Mouse (Mus musculus) liver, embryonic 16.5 days (tissue): Measurements from ENCODE around the gene Il17ra. TPM values are rescaled to one million over a fixed set of nuclear protein-coding genes. Genes with fewer than 3 reads are reported as not detected.
A peak's percentile ranks its signal among the peaks of the same experiment; 100 is the strongest.

Experiments
- ATAC-seq: fragments of 200-750 bp; cut with Nextera tagmentation; 2 replicates; pipeline ENCODE4 v1.8.0; 2017; ENCODE audit warnings: low read depth, mild to moderate bottlenecking, moderate number of reproducible peaks, moderate library complexity
- H3K27ac ChIP-seq: fragments of 300-500 bp; sonication (generic); 2 replicates; pipeline ENCODE4 v1.5.1; 2014; ENCODE audit warnings: mild to moderate bottlenecking, low read length
- H3K27me3 ChIP-seq: fragments of 300-500 bp; sonication (generic); 2 replicates; pipeline ENCODE4 v1.6.1; 2014; ENCODE audit warnings: low read depth, low read length, mixed read lengths; ENCODE audit not compliant: control insufficient read depth, insufficient read depth
- H3K36me3 ChIP-seq: fragments of 300-500 bp; sonication (generic); 2 replicates; pipeline ENCODE4 v1.6.1; 2014; ENCODE audit warnings: mild to moderate bottlenecking; ENCODE audit not compliant: control insufficient read depth, insufficient read depth
- H3K4me1 ChIP-seq: fragments of 300-500 bp; sonication (generic); 2 replicates; pipeline ENCODE4 v1.6.1; 2014; ENCODE audit warnings: low read depth, low read length, mixed read lengths; ENCODE audit not compliant: control insufficient read depth
- H3K4me2 ChIP-seq: fragments of 300-500 bp; sonication (generic); 2 replicates; pipeline ENCODE4 v1.6.1; 2014; ENCODE audit warnings: low read depth, low read length, mixed read lengths
- H3K4me3 ChIP-seq: fragments of 300-500 bp; sonication (generic); 2 replicates; pipeline ENCODE4 v1.5.1; 2014; ENCODE audit warnings: low read depth, mild to moderate bottlenecking, low read length
- H3K9ac ChIP-seq: fragments of 300-500 bp; sonication (generic); 2 replicates; pipeline ENCODE4 v1.6.1; 2014; ENCODE audit warnings: low read depth, low read length
- H3K9me3 ChIP-seq: fragments of 300-500 bp; sonication (generic); replicated peaks from 2 replicates; pipeline ENCODE4 v1.6.1; 2016; ENCODE audit warnings: low read length; ENCODE audit not compliant: control insufficient read depth
- WGBS: fragments of 180-500 bp; shearing (Covaris S2); extraction: QIAGEN DNeasy Blood & Tissue Kit; methylation state at CpG from one replicate; pipeline ENCODE4 v1.1.7; 2014; ENCODE audit not compliant: insufficient replicate concordance; 5-methylcytosine and 5-hydroxymethylcytosine counted together
- polyA plus RNA-seq: library from polyadenylated mRNA; unstranded; fragments of >200 nt; fragmentation: Nextera tagmentation; extraction: Ambion mirVana; gene quantifications from 2 replicates; pipeline ENCODE4 v1.2.1, GENCODE M21; 2015

Gene Il17ra
- 11.4 and 13.0 TPM in 2 replicates for polyA plus RNA-seq

DNA sequence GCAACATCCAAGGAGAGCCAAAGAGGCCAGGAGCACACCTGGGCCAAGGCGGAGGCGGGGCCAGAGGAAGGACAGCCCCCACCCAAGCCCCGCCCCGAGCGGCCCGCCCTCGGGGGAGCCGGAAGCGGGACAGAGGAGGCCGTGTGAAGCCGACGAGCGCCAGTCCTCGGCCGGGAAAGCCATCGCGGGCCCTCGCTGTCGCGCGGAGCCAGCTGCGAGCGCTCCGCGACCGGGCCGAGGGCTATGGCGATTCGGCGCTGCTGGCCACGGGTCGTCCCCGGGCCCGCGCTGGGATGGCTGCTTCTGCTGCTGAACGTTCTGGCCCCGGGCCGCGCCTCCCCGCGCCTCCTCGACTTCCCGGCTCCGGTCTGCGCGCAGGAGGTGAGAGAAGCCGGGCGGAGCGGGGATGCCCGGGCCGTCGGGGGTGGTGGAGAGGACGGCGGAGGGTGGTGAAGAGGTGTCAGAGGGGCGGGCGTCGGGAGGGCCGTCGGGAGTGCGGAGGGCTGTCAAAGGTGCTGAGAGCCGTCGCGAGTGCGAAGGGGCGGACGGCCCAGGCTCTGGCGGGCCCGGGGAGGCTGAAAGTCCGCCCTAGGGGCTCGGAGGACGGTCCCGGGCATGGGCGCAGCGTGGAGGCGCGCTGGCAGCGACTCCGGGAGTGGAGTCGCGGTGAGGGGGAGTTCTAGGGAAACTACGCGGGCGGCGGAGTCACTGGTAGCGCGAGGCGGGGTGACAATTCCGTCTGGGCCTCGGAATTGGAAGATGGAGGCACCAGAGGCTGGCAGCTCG is at the start of gene Il17ra:
Il17ra (plus strand) TSS at position 162 of the 786 bp plus-strand sequence.
- peak within 1 kb of the TSS; percentile 98 for H3K4me2 ChIP-seq
- under 1% methylated on average over 89 of the region's 90 CpGs for WGBS
- H3K27ac ChIP-seq = peak within 1 kb of the TSS; percentile 75
- no peaks in the 10 kb centered on the region for H3K9me3 ChIP-seq
- H3K4me3 ChIP-seq = peak within 1 kb of the TSS; percentile 76
- no peaks in the 10 kb centered on the region for H3K36me3 ChIP-seq
- peak within 1 kb of the TSS; percentile 85 for H3K9ac ChIP-seq
- peaks cover 10% of the 10 kb centered on the region for H3K27me3 ChIP-seq
- H3K4me1 ChIP-seq = peaks cover 40% of the 10 kb centered on the region
- ATAC-seq = peak; percentile 90

DNA sequence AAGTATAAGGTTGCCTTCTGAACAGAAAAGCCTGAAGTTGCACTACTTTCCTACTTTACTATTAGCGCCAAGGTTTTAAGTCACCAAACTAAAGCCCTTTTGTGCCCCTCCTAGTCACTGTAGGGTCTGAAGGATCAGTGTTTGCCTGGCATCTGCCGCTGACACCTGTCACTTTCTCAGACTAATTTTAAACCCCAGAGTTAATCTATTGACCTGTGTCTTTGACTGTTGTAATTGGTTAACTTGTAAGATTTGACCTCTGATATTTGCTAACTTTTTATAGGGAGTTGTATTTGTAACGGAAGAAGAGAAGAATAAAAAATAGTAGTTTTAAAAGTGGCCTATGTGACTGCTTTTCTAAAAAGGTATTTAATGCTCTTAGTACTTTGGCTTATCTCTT is 24.9 kb upstream of the Il17ra start:
- H3K27ac ChIP-seq = no peak overlapping the region
- no peak overlapping the region for H3K4me2 ChIP-seq
- 78% methylated on average over 3 of the region's 3 CpGs for WGBS
- ATAC-seq = no peak
- H3K9me3 ChIP-seq = no peaks in the 10 kb centered on the region
- H3K9ac ChIP-seq = no peak overlapping the region
- H3K27me3 ChIP-seq = no peaks in the 10 kb centered on the region
- H3K4me1 ChIP-seq = no peaks in the 10 kb centered on the region
- peaks cover 23% of the 10 kb centered on the region for H3K36me3 ChIP-seq
- H3K4me3 ChIP-seq = no peak overlapping the region

GRCm38 (mm10) chr6:120442171-120442749 is 20.8 kb upstream of the Il17ra start:
- Histone ChIP-seq H3K9ac (no peak overlapping the region), H3K27ac (no peak overlapping the region), H3K36me3 (peaks cover 15% of the 10 kb centered on the region), H3K4me1 (no peaks in the 10 kb centered on the region), H3K27me3 (no peaks in the 10 kb centered on the region), H3K9me3 (no peaks in the 10 kb centered on the region), H3K4me2 (no peak overlapping the region), H3K4me3 (no peak overlapping the region)
- 77% methylated on average over 4 of the region's 4 CpGs for WGBS
- no peak for ATAC-seq

DNA sequence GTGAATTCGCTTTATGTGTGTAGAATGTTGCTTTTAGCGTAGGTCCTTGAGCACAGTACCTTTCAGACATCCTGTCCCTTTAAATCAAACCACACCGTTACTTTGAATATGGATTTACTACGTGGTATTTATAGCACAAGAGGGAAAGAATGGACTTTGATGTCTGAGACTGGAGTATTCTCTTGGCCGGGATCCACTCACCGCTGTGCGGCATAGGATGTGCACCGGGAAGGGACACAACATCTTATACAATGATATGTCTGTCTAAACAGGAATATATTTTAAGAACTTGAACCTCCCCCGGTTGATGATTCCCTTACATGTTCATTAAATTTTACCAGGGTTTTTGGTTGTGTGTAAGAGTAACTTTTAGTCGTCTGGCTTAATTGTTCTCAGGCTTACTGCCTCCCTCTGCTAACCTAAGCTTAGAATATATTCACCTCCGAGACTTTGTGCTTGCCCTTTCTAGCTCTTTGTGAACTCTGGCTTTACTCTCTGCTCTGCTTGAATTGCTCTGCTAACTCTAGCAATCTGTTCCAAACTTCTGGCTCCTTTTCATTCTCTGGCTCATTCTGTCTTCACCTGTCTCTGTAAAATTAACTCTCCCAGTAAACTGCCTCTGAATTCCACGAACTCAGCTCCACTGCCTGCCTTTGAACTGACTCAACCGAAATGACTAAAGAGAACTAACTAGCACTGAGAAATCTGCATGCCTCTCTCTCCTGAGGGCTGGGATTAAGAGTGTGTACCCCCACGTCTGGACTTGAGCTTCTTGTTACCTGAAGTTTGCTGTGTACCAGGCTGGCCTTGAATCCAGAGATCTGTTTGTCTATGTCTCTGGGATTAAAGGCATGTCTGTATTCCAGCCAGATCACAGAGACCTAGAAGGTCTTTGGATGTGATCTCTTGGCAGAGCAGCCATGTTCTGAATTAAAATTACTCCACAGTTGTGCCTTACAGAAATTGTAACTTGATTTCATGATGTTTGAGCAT is 19.4 kb upstream of the Il17ra start:
- no peak overlapping the region for H3K4me2 ChIP-seq
- peaks cover 13% of the 10 kb centered on the region for H3K36me3 ChIP-seq
- no peak for ATAC-seq
- H3K9ac ChIP-seq = no peak overlapping the region
- H3K27ac ChIP-seq = no peak overlapping the region
- no peaks in the 10 kb centered on the region for H3K4me1 ChIP-seq
- H3K4me3 ChIP-seq = no peak overlapping the region
- WGBS = 74% methylated on average over 14 of the region's 14 CpGs
- H3K9me3 ChIP-seq = no peaks in the 10 kb centered on the region
- H3K27me3 ChIP-seq = no peaks in the 10 kb centered on the region

DNA sequence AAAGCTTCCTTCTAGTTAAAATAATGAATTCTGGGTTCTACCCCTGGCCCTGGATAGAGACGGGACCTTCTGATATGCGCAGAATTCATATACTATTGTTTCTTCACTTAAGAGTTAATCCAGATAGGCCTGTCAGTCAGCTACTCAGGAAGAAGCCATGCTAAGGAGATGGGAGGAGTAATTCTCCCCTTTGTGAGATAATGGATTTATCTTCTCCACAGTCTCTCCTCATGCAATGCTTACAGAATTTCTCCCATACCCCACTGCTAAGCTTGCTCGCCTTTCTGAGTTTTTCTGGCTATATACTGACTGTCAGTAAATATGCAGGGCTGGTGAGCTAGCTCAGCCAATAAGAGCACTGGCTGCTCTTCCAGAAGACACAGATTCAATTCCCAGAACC is 12.8 kb upstream of the Il17ra start:
- Histone ChIP-seq H3K27ac (no peak overlapping the region), H3K27me3 (no peaks in the 10 kb centered on the region), H3K9ac (no peak overlapping the region), H3K4me2 (no peak overlapping the region), H3K9me3 (no peaks in the 10 kb centered on the region), H3K4me3 (no peak overlapping the region), H3K4me1 (peaks cover 15% of the 10 kb centered on the region), H3K36me3 (no peaks in the 10 kb centered on the region)
- no peak for ATAC-seq
- 55% methylated on average over 3 of the region's 3 CpGs for WGBS

GRCm38 (mm10) chr6:120452384-120453102 is 10.5 kb upstream of the Il17ra start:
- Histone ChIP-seq H3K4me2 (no peak overlapping the region), H3K4me3 (no peak overlapping the region), H3K36me3 (no peaks in the 10 kb centered on the region), H3K27me3 (no peaks in the 10 kb centered on the region), H3K4me1 (peaks cover 15% of the 10 kb centered on the region), H3K27ac (no peak overlapping the region), H3K9ac (no peak overlapping the region), H3K9me3 (no peaks in the 10 kb centered on the region)
- no peak for ATAC-seq
- 36% methylated on average over 11 of the region's 11 CpGs for WGBS

DNA sequence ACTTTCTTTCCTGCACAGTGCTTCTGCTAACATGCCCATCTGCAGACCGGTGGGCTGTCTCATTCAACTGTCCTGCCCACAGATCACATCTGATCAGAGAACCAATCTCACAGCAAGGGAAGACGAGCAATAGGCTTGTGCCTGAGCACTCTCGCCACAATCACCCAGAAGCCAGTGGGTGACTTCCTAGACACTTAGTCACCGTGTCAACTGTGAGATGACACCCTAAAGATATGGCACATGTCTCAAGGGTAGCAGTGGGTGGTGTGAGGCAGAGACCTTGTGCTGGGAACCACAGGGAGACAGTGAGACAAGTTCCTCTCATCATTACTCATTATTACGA is 10.0 kb upstream of the Il17ra start:
- Histone ChIP-seq H3K4me2 (no peak overlapping the region), H3K27me3 (no peaks in the 10 kb centered on the region), H3K4me3 (no peak overlapping the region), H3K9ac (no peak overlapping the region), H3K4me1 (peaks cover 15% of the 10 kb centered on the region), H3K9me3 (no peaks in the 10 kb centered on the region), H3K27ac (no peak overlapping the region), H3K36me3 (no peaks in the 10 kb centered on the region)
- no peak for ATAC-seq
- WGBS = 20% methylated on average over 5 of the region's 5 CpGs

DNA sequence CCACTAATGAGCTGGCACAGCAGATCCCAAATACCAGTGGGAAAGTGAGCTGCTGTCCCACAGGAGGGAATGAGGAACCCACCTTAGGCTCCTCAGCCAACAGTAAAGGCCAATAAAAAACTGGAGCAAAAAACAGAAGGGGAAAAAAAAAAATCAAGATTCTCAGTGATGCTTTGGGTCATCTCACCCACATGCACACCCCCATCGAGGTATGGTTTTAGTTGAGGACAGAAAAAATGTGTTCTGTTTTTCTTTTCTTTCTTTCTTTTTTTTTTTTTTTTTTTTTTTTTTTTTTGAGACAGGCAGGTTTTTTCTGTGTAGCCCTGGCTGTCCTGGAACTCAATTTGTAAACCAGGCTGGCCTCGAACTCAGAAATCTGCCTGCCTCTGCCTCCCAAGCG is 9.5 kb upstream of the Il17ra start:
- no peaks in the 10 kb centered on the region for H3K27me3 ChIP-seq
- no peak overlapping the region for H3K9ac ChIP-seq
- 65% methylated on average over 3 of the region's 3 CpGs for WGBS
- no peak for ATAC-seq
- no peaks in the 10 kb centered on the region for H3K9me3 ChIP-seq
- peaks cover 15% of the 10 kb centered on the region for H3K4me1 ChIP-seq
- no peak overlapping the region for H3K27ac ChIP-seq
- no peak overlapping the region for H3K4me2 ChIP-seq
- H3K36me3 ChIP-seq = no peaks in the 10 kb centered on the region
- no peak overlapping the region for H3K4me3 ChIP-seq
